Mouse (Mus musculus): Measurements from ENCODE around the gene Trim47.
"Not testable (repeated sequence)": the region's sequence is repeated elsewhere in the genome, so short reads cannot be mapped to it uniquely, and the experiment has no call there.

Trim47 gene

DNA sequence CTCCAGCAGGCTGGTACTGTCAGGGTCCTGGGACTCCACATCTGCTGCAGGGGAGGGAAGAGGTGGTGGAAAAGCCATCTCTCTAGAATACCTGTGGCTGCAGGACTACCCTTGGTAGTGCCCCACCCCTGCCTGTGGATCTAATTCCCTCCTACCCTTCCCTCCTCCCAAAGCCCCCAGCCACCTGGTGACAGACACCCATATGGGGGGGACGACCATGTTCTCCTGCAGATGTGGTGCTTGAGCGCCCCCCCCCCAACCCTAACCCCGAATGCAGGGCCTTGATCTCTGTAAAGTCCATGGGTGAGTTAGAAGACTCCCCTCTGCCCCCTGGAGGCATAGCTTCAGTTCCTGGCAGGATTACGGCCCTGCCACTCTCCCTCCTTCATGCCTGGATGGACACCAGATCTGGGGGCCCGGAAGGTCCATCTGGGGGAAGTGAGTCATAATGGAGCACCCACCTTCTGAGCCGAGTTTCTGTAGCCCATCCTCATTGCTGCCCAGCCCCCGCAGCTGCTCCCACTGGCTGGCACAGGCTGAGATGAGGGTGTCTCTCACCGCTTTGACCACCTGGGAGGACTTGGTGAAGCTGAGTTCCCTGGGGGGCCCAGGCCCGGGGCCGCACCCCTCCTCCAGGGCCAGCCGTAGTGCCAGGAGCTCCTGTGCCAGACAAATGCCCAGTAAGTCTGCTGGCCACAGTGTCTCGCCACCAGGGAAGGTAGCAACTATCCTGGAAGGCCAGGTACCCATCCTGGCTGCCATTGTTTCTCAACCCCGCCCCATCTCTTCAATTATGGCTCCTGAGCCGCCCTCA, 19.8 kb downstream of the Trim47 start:
- peak in 1 of 2 experiments; percentile 48 for DNase-seq

DNA sequence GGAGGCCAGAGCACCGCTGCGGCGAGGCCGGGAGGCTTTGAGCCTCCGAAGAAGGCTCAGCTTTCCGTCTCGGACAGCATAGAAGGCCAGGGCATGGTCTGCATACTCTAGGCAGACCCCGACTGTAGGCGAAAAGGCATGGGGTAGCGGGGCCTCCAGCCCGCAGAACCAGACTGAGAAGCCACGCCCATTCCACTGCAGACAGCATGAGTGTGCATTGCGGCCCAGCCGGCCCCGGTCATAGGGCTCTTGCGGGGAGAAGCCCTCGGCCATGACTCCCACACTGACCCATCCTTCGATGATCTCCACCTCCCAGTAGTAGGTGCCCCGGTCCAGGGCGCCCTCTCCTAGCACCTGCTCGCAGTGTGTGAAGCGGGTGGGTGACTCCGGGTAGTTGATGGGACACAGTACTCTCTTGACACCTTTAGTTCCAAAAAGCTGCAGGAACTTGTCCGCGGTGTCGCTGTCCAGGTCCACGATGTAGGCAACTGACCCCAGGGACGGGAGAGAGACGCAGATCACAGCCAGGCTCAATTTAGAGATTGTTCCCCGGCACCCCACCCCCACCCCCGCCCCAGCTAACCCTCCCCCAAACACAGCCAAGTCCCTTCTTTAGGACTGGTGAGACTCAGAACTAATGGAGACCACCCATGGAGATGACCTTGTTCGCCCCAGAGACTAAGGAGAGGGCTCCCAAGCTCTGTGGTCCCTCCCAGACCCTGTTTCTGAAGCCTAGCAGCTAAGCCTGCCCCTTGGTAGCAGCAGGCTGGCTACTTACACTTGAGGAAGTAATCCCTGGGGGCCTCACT, 20.7 kb downstream of the Trim47 start:
- DNase-seq = peak in 1 of 2 experiments; percentile 25

DNA sequence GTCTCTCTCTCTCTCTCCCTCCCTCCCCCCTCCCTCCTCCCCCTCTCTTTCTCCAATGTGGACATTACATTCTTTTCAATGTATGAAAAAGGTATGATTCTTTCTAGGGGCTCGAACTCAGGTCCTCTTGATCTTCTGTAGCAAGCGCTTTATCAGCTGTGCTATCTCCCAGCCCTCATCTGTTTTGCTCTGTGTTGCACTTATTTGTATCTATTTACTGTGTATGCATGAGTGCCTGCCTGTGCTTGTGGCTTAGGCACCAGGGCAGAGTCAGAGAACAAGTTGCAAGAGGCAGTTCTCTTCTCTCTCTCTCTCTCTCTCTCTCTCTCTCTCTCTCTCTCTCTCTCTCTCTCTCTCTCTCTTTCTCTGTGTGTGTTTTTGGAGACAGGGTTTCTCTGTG, 21.9 kb downstream of the Trim47 start:
- DNase-seq = no peak

DNA sequence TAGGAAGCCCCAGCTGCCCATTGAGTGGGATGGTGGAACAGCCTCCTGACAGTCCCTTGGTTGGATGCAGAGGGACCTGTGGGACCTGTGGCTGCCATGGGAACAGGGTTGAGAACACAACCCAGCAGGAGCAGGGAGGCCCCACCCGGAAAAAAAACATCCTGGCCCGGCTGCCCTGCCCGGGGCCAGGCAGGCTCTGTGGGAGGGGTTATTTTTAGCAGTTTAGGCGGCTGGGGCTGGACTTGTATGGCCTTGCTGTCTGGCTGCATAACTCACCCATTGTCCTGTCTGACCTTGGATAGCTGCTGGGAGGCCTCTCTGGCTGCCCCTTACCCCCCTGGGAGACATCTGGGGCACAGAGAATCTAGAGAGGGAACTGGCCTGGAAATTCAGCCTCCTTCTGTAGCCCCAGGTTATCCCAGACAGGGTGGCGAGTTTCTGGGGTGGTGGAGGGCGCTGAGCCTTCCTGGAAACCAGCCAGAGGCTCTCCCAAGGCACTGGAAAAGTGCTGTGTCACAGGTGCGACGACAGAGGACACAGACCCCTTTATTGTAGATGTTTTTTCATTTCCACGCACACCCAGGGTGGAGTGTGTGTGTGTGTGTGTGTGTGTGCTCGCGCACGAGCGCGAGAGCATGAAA, 22.9 kb downstream of the Trim47 start:
- DNase-seq = peak; percentile 84 to 92

DNA sequence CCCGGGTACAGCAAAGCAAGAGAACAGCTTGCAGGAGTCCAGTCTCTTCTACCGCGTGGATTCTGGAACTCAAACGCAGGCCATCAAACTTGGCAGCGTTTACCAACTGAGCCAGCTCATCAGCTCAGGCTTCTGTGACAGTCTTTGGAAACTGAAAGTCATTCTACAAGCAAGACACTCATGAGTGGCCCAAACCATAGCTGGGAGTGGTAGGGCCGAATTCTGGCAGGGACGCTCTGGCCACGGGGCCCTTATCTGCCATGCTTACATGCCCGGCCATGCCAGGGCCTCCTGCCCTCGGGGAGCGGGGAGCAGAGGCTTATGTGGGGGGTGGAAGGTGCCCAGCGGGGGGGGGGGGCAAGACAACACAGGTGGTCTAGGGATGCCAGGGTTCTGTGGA, 23.4 kb downstream of the Trim47 start:
- peak in 1 of 2 experiments; percentile 34 for DNase-seq

DNA sequence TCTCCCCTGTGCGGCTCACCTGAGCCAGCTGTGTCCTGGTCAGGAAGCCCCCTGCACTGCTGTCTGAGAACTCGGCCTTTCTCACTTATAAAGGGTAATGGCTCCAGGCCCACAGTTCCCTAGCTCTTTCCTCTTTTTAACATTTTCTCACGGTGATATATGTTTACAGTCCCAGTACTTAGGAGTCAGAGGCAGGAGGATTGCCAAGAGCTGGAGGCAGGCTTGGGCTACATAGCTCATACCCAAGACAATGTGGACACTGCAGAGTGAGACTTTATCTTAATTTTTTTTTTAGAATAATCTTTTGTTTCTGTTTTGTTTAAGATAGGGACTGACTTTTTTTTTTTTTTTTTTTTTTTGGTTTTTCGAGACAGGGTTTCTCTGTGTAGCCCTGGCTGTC, 24.5 kb downstream of the Trim47 start:
- DNase-seq = no peak

DNA sequence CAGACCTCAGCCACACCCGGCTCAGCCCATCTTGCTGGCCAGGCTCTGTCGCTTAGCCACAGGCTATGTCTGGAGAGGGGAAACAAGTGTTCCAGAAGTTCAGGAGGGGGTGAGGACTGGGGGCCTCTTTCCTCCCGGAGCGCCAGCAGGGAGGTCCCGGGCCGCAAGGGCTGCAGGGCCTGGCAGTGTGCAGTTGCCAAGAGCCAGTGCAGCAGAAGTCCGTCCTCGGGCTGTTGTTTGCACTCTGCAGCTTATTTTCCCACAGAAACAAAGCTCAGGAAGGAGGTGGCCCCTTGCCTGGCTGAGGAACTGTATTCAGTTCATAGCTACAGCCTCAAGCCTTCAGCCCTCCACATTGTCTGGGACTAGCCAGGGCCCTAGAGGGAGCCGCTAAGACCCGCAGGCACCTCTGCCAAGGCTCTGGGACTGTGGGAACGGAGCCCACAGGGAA, 25.1 kb downstream of the Trim47 start:
- DNase-seq = peak in 1 of 2 experiments; percentile 47

DNA sequence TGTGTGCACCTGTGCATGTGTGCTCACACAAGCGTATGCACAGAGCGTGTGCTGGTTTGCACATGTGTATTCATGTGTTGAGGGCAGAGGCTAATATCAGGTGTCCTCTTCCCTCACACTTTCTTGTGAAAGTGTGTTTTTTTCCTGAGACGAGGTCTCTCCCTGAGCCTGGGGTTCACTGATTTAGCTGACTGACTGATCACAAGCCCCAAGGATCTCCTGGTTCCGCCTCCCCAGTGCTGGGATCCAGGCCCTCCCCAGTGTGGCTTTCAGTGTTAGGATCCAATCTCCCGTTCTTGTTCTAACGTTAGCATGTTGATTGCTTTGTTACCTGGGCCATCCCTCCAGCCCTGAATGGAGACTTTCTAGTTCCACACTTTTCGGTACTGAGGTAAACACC, 26.2 kb downstream of the Trim47 start:
- DNase-seq = peak in 1 of 2 experiments; percentile 22

DNA sequence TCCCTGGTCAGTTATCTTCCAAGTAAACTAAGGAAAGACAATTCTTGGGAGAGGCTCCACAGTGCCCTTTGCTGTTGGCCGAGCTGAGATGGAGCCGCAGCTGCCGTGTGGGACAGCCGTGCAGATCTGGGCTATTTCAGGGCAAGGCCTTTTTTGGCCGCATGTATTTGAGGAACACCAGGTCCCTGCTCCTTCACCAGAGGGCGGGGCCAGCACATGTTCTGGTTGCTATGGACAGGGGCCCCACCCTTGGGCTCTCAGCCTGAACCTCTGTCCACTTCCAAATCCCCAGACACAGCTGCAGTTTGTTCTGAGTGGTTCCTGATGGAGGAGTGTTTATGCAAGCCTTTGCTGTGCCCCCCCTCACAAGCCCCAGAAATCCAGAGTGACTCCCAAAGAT, 26.6 kb downstream of the Trim47 start:
- DNase-seq = peak; percentile 69 to 82

DNA sequence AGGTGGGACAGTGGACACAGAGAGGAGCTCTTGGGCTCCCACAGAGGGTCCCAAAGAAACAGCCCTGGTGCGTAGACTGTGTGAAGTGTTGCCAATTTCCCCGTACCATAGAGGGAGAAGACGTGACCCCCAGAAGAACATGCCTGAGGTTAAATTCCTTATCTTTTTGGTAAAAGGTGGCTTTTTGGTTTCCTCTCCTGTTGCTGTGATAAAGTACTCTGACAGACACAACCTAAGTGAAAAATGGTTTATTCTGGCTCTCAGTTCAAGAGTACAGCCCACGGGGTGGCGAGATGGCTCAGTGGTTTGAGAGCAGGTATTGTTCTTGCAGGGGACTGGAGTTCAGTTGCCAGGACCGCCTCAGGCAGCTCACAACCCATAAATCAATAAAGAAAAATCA, 27.5 kb downstream of the Trim47 start:
- no peak for DNase-seq

DNA sequence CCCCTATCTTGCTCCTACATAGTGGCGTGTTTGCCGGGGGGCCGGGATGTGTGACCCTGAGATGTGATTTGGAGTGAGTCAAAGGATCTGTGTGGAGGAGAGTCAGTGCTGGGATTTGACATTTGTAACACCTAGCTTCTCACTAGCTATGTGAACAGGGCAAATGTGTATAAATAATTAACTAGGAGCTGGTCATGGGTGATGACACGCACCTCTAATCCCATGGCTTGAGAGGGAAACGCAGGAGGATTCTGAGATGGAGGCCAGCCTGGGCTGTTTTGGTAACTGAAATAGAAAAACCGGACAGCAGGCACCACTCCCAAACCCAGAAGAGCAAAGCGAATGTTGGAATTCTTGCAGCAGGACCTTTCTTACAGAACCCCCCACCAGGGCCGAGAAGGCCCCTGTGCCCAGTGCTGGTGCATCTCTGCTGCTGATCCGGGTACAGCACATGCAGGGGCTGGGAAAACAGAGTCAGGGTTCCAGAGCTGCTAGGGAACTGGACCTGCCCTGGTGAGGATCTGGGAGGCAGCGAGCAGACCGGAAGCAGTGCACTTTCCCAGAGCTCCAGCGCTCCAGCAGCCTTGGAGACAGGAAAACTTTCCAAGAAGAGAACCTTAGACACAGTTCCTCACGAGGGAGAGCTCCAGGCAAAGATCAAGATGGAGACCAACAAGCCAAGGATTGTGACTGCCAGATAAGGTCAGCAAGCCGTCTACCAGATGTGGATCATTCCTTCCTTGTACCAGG, 28.1 kb downstream of the Trim47 start:
- peak; percentile 68 to 84 for DNase-seq

DNA sequence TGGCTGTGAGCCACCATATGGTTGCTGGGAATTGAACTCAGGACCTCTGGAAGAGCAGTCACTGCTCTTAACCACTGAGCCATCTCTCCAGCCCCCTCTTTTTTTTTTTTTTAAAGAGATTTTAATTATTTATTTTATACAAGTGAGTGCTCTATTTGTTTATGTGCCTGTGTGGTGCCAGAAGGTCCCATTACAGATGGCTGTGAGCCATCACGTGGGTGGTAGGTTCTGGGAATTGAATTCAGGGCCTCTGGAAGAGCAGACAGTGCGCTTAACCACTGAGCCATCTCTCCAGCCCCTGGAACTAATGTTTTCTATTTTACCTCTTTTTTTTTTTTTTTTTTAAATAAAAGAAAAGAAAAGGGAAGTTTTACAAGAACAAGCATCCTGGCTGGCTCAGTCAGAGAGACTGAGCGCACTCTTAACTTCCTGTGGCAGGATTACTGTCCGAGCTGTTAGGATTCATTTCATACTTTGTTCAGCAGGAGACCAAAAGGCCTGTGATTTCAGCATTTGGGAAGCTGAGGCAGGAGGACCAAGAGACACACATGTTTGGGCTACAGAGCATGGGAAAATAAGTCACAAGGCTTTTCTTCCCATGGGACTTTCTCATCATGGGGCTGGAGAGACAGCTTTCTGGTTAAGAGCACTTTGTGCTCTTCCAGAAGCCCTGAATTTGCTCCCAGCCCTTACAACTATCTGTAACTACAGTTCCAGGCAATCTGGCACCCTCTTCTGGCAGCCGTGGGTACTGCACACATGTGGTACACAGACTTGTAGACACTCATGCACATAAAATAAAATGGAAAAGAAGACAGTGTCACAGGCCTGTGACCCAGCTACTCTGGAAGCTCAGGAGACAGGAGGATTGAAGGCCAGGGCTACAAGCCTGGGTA, 30.5 kb downstream of the Trim47 start:
- peak in 1 of 2 experiments; percentile 47 for DNase-seq

DNA sequence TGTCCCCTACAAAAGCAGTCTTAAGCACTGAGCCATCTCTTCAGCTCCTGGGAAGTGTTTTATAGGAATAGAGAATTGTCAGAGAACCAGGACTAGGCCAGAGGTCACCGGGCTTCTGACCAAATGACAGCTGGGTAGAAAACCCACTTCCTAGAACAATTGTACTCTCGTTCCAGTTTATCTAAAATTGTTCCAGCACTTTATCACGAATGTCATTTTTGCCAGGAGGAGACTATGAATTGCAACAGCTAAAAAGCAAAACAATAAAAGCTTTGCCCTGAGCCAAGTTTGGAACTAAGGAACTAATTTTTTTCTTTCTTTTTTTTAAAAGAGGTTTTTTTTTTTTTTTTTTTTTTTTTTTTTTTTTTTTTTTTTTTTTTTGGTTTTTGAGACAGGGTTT, 31.4 kb downstream of the Trim47 start:
- peak; percentile 72 to 76 for DNase-seq

DNA sequence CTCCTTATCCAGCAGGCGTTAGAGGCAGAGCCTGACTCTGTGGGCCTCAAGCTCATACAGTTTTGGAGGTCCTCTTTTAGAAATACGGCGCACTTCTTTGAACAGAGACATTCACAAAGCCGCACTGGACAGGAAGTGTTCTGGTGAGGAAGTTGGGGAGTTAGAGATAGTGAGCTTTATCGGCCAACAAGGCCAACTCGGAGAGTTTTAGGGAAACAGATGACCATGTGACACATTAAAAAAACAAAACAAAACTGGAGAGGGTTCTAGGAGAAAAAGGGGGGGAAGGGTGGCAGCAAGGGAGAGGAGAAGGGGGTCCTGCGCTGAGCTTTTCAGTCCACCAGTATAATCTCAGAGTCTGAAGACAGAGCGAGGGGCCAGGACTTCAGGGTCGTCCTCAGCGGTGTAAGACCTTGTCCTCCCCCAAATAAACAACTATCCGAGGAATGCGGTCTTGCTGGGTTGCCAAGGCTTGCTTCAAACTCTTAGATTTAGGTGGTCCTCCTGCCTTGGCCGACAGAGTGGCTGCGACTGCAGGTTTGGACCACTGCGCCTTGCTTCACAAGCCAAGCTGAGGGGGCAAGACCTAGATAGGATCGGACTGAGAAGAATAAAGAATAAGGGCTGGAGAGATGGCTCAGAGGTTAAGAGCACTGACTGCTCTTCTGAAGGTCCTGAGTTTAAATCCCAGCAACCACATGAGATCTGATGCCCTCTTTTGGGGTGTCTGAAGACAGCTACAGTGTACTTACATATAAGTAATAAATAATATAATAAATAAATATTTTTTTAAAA, 33.0 kb downstream of the Trim47 start:
- DNase-seq = no peak

DNA sequence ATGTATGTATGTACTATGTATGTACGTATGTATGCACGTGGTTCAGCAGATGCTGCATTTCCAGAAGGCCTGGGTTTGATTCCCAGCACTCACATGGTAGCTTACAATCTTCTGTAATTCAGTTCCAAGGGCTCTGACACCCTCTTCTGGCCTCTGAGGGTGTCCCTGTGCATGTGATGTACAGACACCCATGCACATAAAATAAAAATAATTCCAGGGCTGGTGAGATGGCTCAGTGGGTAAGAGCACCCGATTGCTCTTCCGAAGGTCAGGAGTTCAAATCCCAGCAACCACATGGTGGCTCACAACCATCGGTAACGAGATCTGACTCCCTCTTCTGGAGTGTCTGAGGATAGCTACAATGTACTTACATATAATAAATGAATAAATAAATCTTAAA, 34.1 kb downstream of the Trim47 start:
- not testable (repeated sequence) for DNase-seq

DNA sequence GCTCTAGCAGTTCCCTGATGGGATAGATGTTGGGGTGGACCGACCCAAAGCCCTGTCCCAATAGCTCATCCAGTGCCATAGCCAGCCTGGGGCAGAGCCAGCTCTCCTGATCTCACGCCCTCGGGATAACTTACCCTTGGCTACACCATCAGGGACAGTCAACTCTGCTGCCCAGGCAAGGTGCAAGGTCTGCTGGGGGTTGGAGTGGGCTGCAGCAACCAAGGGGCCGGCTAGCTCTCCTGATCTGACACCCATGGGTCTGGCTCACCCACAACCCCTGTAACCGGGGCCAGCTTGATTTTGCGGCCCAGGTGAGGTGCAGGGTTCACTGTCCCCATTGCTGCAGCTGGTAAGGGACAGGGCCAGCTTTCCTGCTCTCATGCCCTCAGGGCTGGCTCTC, 35.4 kb downstream of the Trim47 start:
- no peak for DNase-seq

DNA sequence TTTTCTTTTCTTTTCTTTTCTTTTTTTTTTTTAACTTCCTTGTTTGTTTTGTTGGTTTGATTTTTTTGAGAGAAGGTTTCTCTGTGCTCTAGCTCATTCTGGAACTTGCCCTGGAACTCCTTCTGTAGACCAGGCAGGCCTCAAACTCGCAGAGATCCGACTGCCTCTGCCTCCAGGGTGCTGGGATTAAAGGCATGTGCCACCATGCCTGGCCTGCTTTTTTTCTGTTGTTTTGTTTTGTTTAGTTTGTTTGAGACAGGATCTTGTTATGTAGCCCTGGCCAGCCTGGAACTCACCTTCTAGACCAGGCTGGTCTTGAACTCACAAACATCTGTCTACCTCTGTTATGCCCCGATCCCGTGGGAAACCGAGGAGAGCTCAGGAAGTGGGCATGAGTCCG, 37.5 kb downstream of the Trim47 start:
- no peak for DNase-seq

DNA sequence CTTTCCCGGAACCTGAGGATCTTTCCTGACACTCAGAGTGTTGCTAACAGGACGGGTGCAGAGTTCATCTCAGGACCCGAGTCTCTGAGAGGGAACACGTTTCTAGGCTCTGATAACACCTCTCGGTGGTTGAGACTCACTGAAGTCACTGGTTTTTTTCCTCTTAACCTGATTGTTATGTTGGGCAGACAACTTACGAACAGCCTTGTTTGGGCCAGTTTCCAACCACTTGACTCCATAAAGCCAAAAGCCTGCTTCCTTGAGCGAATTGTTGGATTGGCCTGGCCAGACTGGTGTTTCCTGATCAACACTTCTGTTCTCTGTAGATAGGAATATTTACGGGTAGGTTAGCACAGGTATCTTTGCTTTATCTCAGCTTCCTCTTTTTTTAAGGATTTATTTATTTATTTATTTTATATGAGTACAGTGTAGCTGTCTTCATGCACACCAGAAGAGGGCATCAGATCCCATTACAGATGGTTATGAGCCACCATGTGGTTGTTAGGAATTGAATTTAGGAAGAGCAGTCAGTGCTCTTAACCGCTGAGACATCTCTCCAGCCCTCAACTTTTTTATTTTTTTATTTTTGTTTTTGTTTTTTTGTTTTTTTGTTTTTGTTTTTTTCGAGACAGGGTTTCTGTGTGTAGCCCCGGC, 38.1 kb downstream of the Trim47 start:
- peak in 1 of 2 experiments; percentile 31 for DNase-seq

DNA sequence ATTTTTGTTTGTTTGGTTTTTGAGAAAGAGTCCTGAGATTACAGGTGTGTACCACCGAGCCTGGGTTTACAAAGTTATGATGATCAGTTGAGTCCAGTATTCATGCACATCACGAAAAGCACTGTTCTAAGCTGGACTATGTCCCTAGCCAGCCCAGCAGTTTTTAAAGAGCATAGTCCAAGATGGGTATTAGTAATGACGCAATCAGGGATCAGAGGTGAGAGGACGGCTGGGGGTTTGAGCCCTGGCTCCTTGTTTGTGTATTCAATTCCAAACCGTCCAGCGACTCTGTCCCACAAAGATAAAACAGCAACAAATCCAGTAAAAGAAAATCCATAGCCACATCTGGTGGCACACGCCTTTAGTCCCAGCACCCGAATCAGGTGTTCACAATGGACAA, 38.8 kb downstream of the Trim47 start:
- peak; percentile 64 to 78 for DNase-seq
